Mouse (Mus musculus) stomach, postnatal 0 days (tissue): Measurements from ENCODE around the gene Rpf1. TPM values are rescaled to one million over a fixed set of nuclear protein-coding genes. Genes with fewer than 3 reads are reported as not detected.

ENCODE experiments used
- ATAC-seq: fragments of 200-750 bp; cut with Nextera tagmentation; 2 replicates; pipeline ENCODE4 v1.8.0; 2017; ENCODE audit not compliant: low FRiP score, low TSS enrichment
- DNase-seq: peaks from one replicate; pipeline ENCODE4 v3.0.0-alpha.2; 2016; ENCODE audit warnings: low spot score
- H3K27ac ChIP-seq: fragments of 300-500 bp; sonication (generic); replicated peaks from 2 replicates; pipeline ENCODE4 v1.5.1; 2014; ENCODE audit warnings: mild to moderate bottlenecking, control low read depth
- H3K27me3 ChIP-seq: fragments of 300-500 bp; sonication (generic); 2 replicates; pipeline ENCODE4 v1.6.1; 2014; ENCODE audit warnings: low read length; ENCODE audit not compliant: control insufficient read depth, insufficient read depth
- H3K36me3 ChIP-seq: fragments of 300-500 bp; sonication (generic); 2 replicates; pipeline ENCODE4 v1.6.1; 2014; ENCODE audit warnings: low read length, mixed read lengths; ENCODE audit not compliant: control insufficient read depth, insufficient read depth
- H3K4me1 ChIP-seq: fragments of 300-500 bp; sonication (generic); replicated peaks from 2 replicates; pipeline ENCODE4 v1.6.1; 2014; ENCODE audit warnings: antibody characterized with exemption; ENCODE audit not compliant: control insufficient read depth, insufficient read depth
- H3K4me2 ChIP-seq: fragments of 300-500 bp; sonication (generic); replicated peaks from 2 replicates; pipeline ENCODE4 v1.6.1; 2014; ENCODE audit warnings: low read depth, mild to moderate bottlenecking, control low read depth, moderate library complexity
- H3K4me3 ChIP-seq: fragments of 300-500 bp; sonication (generic); 2 replicates; pipeline ENCODE4 v1.5.1; 2014; ENCODE audit warnings: low read depth, low read length, control low read depth
- H3K9ac ChIP-seq: fragments of 300-500 bp; sonication (generic); 2 replicates; pipeline ENCODE4 v1.6.1; 2014; ENCODE audit warnings: mild to moderate bottlenecking, low read length, control low read depth, mixed read lengths
- H3K9me3 ChIP-seq: fragments of 300-500 bp; sonication (generic); 2 replicates; pipeline ENCODE4 v1.6.1; 2016; ENCODE audit warnings: low read length; ENCODE audit not compliant: control insufficient read depth
- CTCF ChIP-seq: IDR thresholded peaks from 2 replicates; pipeline ENCODE4 v1.5.1; 2016; ENCODE audit warnings: antibody characterized with exemption, low read depth, mild to moderate bottlenecking, moderate library complexity
- EP300 ChIP-seq: optimal IDR thresholded peaks from 2 replicates; pipeline ENCODE3; 2016; ENCODE audit warnings: antibody characterized with exemption
- WGBS: fragments of 180-500 bp; shearing (Covaris S2); extraction: QIAGEN DNeasy Blood & Tissue Kit; methylation state at CpG from one replicate; pipeline ENCODE4 v1.1.7; 2014; 5-methylcytosine and 5-hydroxymethylcytosine counted together
- polyA plus RNA-seq: library from polyadenylated mRNA; unstranded; fragments of >200 nt; fragmentation: Nextera tagmentation; extraction: Ambion mirVana; gene quantifications from 2 replicates; pipeline ENCODE4 v1.2.1, GENCODE M21; 2015

The Rpf1 gene
- polyA plus RNA-seq, 1 experiment from 2014 or later: 30.8 TPM

- no peaks in the 10 kb centered on the region for H3K27me3 ChIP-seq
- H3K9me3 ChIP-seq: no peaks in the 10 kb centered on the region
- H3K4me1 ChIP-seq: no peaks in the 10 kb centered on the region
- H3K4me2 ChIP-seq: no peak overlapping the region
- TF ChIP-seq CTCF: no peak
- no peak for TF ChIP-seq EP300
- no peak for DNase-seq
- no peak for ATAC-seq
- no peak overlapping the region for H3K27ac ChIP-seq
- no peak overlapping the region for H3K4me3 ChIP-seq
- H3K36me3 ChIP-seq: no peaks in the 10 kb centered on the region
- no peak overlapping the region for H3K9ac ChIP-seq
These were observed 47.5 kb downstream of the Rpf1 start for GRCm38 (mm10) chr3:146473741-146474140.

GRCm38 (mm10) chr3:146472657-146473056 is 48.6 kb downstream of the Rpf1 start:
- TF ChIP-seq EP300 (no peak), CTCF (no peak)
- WGBS: 60% methylated on average over 4 of the region's 4 CpGs
- H3K27ac ChIP-seq: no peak overlapping the region
- H3K36me3 ChIP-seq: no peaks in the 10 kb centered on the region
- H3K27me3 ChIP-seq: no peaks in the 10 kb centered on the region
- no peak overlapping the region for H3K9ac ChIP-seq
- H3K4me2 ChIP-seq: no peak overlapping the region
- no peak for ATAC-seq
- no peaks in the 10 kb centered on the region for H3K4me1 ChIP-seq
- DNase-seq: no peak
- H3K4me3 ChIP-seq: no peak overlapping the region
- no peaks in the 10 kb centered on the region for H3K9me3 ChIP-seq

- Histone ChIP-seq H3K9ac (no peak overlapping the region), H3K4me2 (no peak overlapping the region), H3K27ac (no peak overlapping the region), H3K27me3 (no peaks in the 10 kb centered on the region), H3K9me3 (no peaks in the 10 kb centered on the region), H3K4me3 (no peak overlapping the region), H3K36me3 (no peaks in the 10 kb centered on the region), H3K4me1 (no peaks in the 10 kb centered on the region)
- DNase-seq (no peak), ATAC-seq (no peak)
- WGBS: 77% methylated on average over 2 of the region's 2 CpGs
- no peak for TF ChIP-seq EP300
- no peak for TF ChIP-seq CTCF
These were observed 52.0 kb downstream of the Rpf1 start for GRCm38 (mm10) chr3:146469226-146469625.

- no peaks in the 10 kb centered on the region for H3K9me3 ChIP-seq
- no peaks in the 10 kb centered on the region for H3K36me3 ChIP-seq
- no peak overlapping the region for H3K4me2 ChIP-seq
- no peaks in the 10 kb centered on the region for H3K27me3 ChIP-seq
- no peak for DNase-seq
- no peaks in the 10 kb centered on the region for H3K4me1 ChIP-seq
- TF ChIP-seq CTCF (peak; percentile 55), EP300 (no peak)
- 38% methylated on average over 2 of the region's 2 CpGs for WGBS
- H3K4me3 ChIP-seq: no peak overlapping the region
- H3K9ac ChIP-seq: no peak overlapping the region
- H3K27ac ChIP-seq: no peak overlapping the region
- ATAC-seq: no peak
These were observed 58.3 kb downstream of the Rpf1 start for GRCm38 (mm10) chr3:146462939-146463338.

Other genes starting within 250 kb of the Rpf1 start
- 12.9 and 14.1 TPM in 2 replicates for gene Ssx2ip, start 116.8 kb downstream of the Rpf1 start, polyA plus RNA-seq
- gene Ctbs, start 71.6 kb downstream of the Rpf1 start, polyA plus RNA-seq: 7.9 and 8.7 TPM in 2 replicates
- 1.1 and 2.4 TPM in 2 replicates for gene Spata1, start 21.7 kb downstream of the Rpf1 start, polyA plus RNA-seq
- gene Gng5, start 21.6 kb downstream of the Rpf1 start, polyA plus RNA-seq: 1,101 and 1,141 TPM in 2 replicates
- 0.25 and 0.29 TPM in 2 replicates for gene Uox, start 49.0 kb upstream of the Rpf1 start, polyA plus RNA-seq
- not detected in 2 replicates for gene Dnase2b, start 94.2 kb upstream of the Rpf1 start, polyA plus RNA-seq
- gene 4930503B20Rik, start 129.9 kb upstream of the Rpf1 start, polyA plus RNA-seq: not detected in 2 replicates
- 0.45 and 0.64 TPM in 2 replicates for gene Samd13, start 164.2 kb upstream of the Rpf1 start, polyA plus RNA-seq